Mouse (Mus musculus): ENCODE data around the gene A930018P22Rik. TPM values are rescaled to one million over a fixed set of nuclear protein-coding genes. Genes with fewer than 3 reads are reported as not detected.
A peak's percentile ranks its signal among the peaks of the same experiment; 100 is the strongest.
"Not testable (repeated sequence)": the region's sequence is repeated elsewhere in the genome, so short reads cannot be mapped to it uniquely, and the experiment has no call there.

Gene A930018P22Rik
- under 1 TPM; 0.42 to 0.56 TPM for total RNA-seq (2021)

GRCm38 (mm10) chr2:104122505-104123378 is at the start of gene A930018P22Rik:
Gene A930018P22Rik (plus strand): TSS chr2:104122769.
- peak; percentile 86 for DNase-seq (ENCODE audit: low spot score)
- intact Hi-C loops (cut with DNase I), result loop anchor here (2.0 kb wide), 1 partner anchor 26 kb away; no protein-coding TSS in a partner anchor

GRCm38 (mm10) chr2:104078285-104078684 is 44.3 kb upstream of the A930018P22Rik start:
- intact Hi-C loops (cut with DNase I); DNase-seq (ENCODE audit: low spot score): not testable (repeated sequence)

GRCm38 (mm10) chr2:104081436-104082050 is 41.0 kb upstream of the A930018P22Rik start:
- intact Hi-C loops (cut with DNase I); DNase-seq (ENCODE audit: low spot score): not testable (repeated sequence)

GRCm38 (mm10) chr2:104082474-104082873 is 40.1 kb upstream of the A930018P22Rik start:
- DNase-seq (ENCODE audit: low spot score), result no peak
- intact Hi-C loops (cut with DNase I), result no loop called here

- intact Hi-C loops (cut with DNase I); DNase-seq (ENCODE audit: low spot score): not testable (repeated sequence)
Observed at GRCm38 (mm10) chr2:104084027-104084426, 38.5 kb upstream of the A930018P22Rik start.

GRCm38 (mm10) chr2:104087562-104087961 is 35.0 kb upstream of the A930018P22Rik start:
- intact Hi-C loops (cut with DNase I); DNase-seq (ENCODE audit: low spot score): not testable (repeated sequence)

- DNase-seq (ENCODE audit: low spot score), result no peak
- intact Hi-C loops (cut with DNase I), result loop anchor here (10.0 kb wide), 1 partner anchor 59 kb away; no protein-coding TSS in a partner anchor
Observed at GRCm38 (mm10) chr2:104093305-104093704, 29.3 kb upstream of the A930018P22Rik start.

- DNase-seq (ENCODE audit: low spot score), result peak; percentile 77
- intact Hi-C loops (cut with DNase I), result loop anchor here (1.0 to 10.0 kb wide), 4 partner anchors 23 to 61 kb away; partner anchors contain the start of gene A930018P22Rik
Observed at GRCm38 (mm10) chr2:104095741-104096213, 26.8 kb upstream of the A930018P22Rik start, which contains the start of gene Cd59a. Gene Cd59a (plus strand): TSS chr2:104095801.

GRCm38 (mm10) chr2:104096256-104096655 is 26.3 kb upstream of the A930018P22Rik start:
- DNase-seq (ENCODE audit: low spot score), result no peak
- intact Hi-C loops (cut with DNase I), result loop anchor here (1.0 to 10.0 kb wide), 3 partner anchors 26 to 61 kb away; partner anchors contain the start of gene A930018P22Rik

GRCm38 (mm10) chr2:104096796-104097195 is 25.8 kb upstream of the A930018P22Rik start:
- intact Hi-C loops (cut with DNase I), result loop anchor here (1.0 to 10.0 kb wide), 3 partner anchors 26 to 62 kb away; partner anchors contain the start of gene A930018P22Rik
- DNase-seq (ENCODE audit: low spot score), result not testable (repeated sequence)

GRCm38 (mm10) chr2:104097396-104097795 is 25.2 kb upstream of the A930018P22Rik start:
- DNase-seq (ENCODE audit: low spot score), result not testable (repeated sequence)
- intact Hi-C loops (cut with DNase I), result loop anchor here (2.0 to 10.0 kb wide), 2 partner anchors 25 to 63 kb away; partner anchors contain the start of gene A930018P22Rik

GRCm38 (mm10) chr2:104098529-104099230 is 23.9 kb upstream of the A930018P22Rik start:
- intact Hi-C loops (cut with DNase I), result loop anchor here (10.0 kb wide), 1 partner anchor 64 kb away; no protein-coding TSS in a partner anchor
- DNase-seq (ENCODE audit: low spot score), result no peak

- intact Hi-C loops (cut with DNase I), result loop anchor here (10.0 kb wide), 1 partner anchor 64 kb away; no protein-coding TSS in a partner anchor
Observed at GRCm38 (mm10) chr2:104099231-104099585, 23.4 kb upstream of the A930018P22Rik start.

GRCm38 (mm10) chr2:104099946-104100345 is 22.6 kb upstream of the A930018P22Rik start:
- no peak for DNase-seq (ENCODE audit: low spot score)
- intact Hi-C loops (cut with DNase I), result loop anchor here (10.0 kb wide), 1 partner anchor 65 kb away; no protein-coding TSS in a partner anchor

More at GRCm38 (mm10) chr2:104099231-104099585, 23.4 kb upstream of the A930018P22Rik start:
- DNase-seq (ENCODE audit: low spot score), result no peak

- intact Hi-C loops (cut with DNase I), result no loop called here
- no peak for DNase-seq (ENCODE audit: low spot score)
Observed at GRCm38 (mm10) chr2:104104800-104105199, 17.8 kb upstream of the A930018P22Rik start.

GRCm38 (mm10) chr2:104109021-104109420 is 13.5 kb upstream of the A930018P22Rik start:
- DNase-seq (ENCODE audit: low spot score); intact Hi-C loops (cut with DNase I): not testable (repeated sequence)

- no peak for DNase-seq (ENCODE audit: low spot score)
- intact Hi-C loops (cut with DNase I), result no loop called here
Observed at GRCm38 (mm10) chr2:104109528-104109927, 13.0 kb upstream of the A930018P22Rik start.

- intact Hi-C loops (cut with DNase I), result no loop called here
- DNase-seq (ENCODE audit: low spot score), result no peak
Observed at GRCm38 (mm10) chr2:104110031-104110430, 12.5 kb upstream of the A930018P22Rik start.

- intact Hi-C loops (cut with DNase I), result not testable (repeated sequence)
Observed at GRCm38 (mm10) chr2:104111170-104111797, 11.3 kb upstream of the A930018P22Rik start.

More at GRCm38 (mm10) chr2:104111170-104111797, 11.3 kb upstream of the A930018P22Rik start:
- not testable (repeated sequence) for DNase-seq (ENCODE audit: low spot score)

All from heart, postnatal 25 days (tissue).